In the genomic region with DNA sequence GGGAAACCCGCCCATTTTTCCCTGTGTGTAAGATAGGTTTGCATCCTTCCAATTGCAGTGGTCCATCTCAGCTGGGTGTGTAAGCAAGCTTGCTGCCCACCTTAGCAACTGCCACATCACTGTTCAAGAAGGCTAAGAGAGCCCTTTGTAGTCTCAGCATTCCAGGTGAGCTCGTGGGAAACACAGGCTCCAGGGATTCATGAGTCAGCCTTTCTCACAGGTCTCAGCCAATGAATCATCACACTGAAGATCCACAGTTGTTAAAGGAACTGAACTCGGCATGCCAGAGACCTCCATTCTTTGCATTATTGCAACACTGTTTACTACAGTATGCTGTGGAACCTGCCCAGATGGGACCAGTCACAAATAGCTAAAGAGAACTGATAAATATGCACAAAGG, we compare ENCODE assay signal across 23 mouse cellular contexts. TPM values are rescaled to one million over a fixed set of nuclear protein-coding genes. Genes with fewer than 3 reads are reported as not detected.
DNase-seq lines count a peak whose midpoint lies in the region; ATAC-seq and TF ChIP-seq lines count a peak whose summit lies in the region.
"Had no signal": no experiment of that assay in that cellular context is flagged by ENCODE, and none has a peak within 500 bp of the region (broad histone marks: within the 10 kb centered on the region; RNA-seq: fewer than 3 reads in every experiment).

No protein-coding gene starts in this region.

- TF ChIP-seq EP300 in liver, postnatal 0 days (IDR thresholded peaks at IDR 0.05; ENCODE audit: low read depth): no peak

- no peak overlapping the region for H3K4me2 ChIP-seq in liver, embryonic 15.5 days
- no peak overlapping the region for H3K4me2 ChIP-seq in liver, postnatal 0 days (ENCODE audit: low read depth, low read length)
- H3K4me2 ChIP-seq in intestine, postnatal 0 days (replicated peaks; ENCODE audit: low read depth): no peak overlapping the region
- H3K4me2 ChIP-seq: embryonic facial prominence, embryonic 15.5 days; hindbrain, embryonic 12.5 days; limb, embryonic 15.5 days; midbrain, embryonic 13.5 days; neural tube, embryonic 12.5 days had no signal

- no peak for DNase-seq in liver, postnatal 0 days
- DNase-seq in ES-CJ7 (ENCODE audit: low read depth, low spot score) (peak; percentile 2), Patski (ENCODE audit: low read depth, low spot score) (peak; percentile 80)
- DNase-seq in lung, adult 2 months: no peak
- DNase-seq in cerebellum, postnatal 14 days: no peak
- no peak for DNase-seq in right cerebral cortex, postnatal 4 days
- DNase-seq: adrenal gland, adult 8-10 months; cerebellum, adult 2 months; forebrain, postnatal 0 days; layer of hippocampus, adult 9-11 months; lung, adult 18-20 months had no signal

- H3K36me3 ChIP-seq in liver, embryonic 15.5 days (replicated peaks): no peaks in the 10 kb centered on the region
- no peaks in the 10 kb centered on the region for H3K36me3 ChIP-seq in liver, postnatal 0 days (replicated peaks; ENCODE audit: insufficient read depth, low read length)
- no peaks in the 10 kb centered on the region for H3K36me3 ChIP-seq in intestine, postnatal 0 days (ENCODE audit: control insufficient read depth, insufficient read depth)
- H3K36me3 ChIP-seq: embryonic facial prominence, embryonic 15.5 days; hindbrain, embryonic 12.5 days; limb, embryonic 15.5 days; midbrain, embryonic 13.5 days; neural tube, embryonic 12.5 days had no signal

- POLR2A ChIA-PET in Patski (lab: Charles Lee): interaction anchor here (0.5 to 2.9 kb wide), 3 partner anchors 32 to 176 kb away, joined by 3 to 18 read pairs (median 4); partner anchors contain the start of gene Ivns1abp

- in situ Hi-C loops in Patski (cut with MboI; ENCODE audit: low pct_unique_long_range_greater_than_20kb): loop anchor here (10.0 kb wide), 1 partner anchor 46 kb away; the partner anchor contains the start of gene Gm47996

- no peak overlapping the region for H3K9ac ChIP-seq in liver, embryonic 15.5 days
- no peak overlapping the region for H3K9ac ChIP-seq in liver, postnatal 0 days (replicated peaks)
- no peak overlapping the region for H3K9ac ChIP-seq in intestine, postnatal 0 days (ENCODE audit: low read depth, low read length)
- H3K9ac ChIP-seq: embryonic facial prominence, embryonic 15.5 days; forebrain, postnatal 0 days; hindbrain, embryonic 12.5 days; limb, embryonic 15.5 days; midbrain, embryonic 13.5 days; neural tube, embryonic 12.5 days had no signal

- no peaks in the 10 kb centered on the region for H3K9me3 ChIP-seq in liver, embryonic 15.5 days (replicated peaks)
- no peaks in the 10 kb centered on the region for H3K9me3 ChIP-seq in liver, postnatal 0 days (ENCODE audit: low read length)
- H3K9me3 ChIP-seq in intestine, postnatal 0 days (ENCODE audit: control insufficient read depth): no peaks in the 10 kb centered on the region
- H3K9me3 ChIP-seq: embryonic facial prominence, embryonic 15.5 days; hindbrain, embryonic 12.5 days; limb, embryonic 15.5 days; midbrain, embryonic 13.5 days; neural tube, embryonic 12.5 days had no signal

- ATAC-seq in liver, embryonic 15.5 days (ENCODE audit: insufficient read depth): no peak
- ATAC-seq in liver, postnatal 0 days: no peak
- peak; percentile 45 for ATAC-seq in Patski
- ATAC-seq in intestine, postnatal 0 days: 0 out of 2 replicates have a peak, but pooled peaks have one; percentile 23
- ATAC-seq: activated CD4-positive, CD25-positive, alpha-beta regulatory T cell, adult 4 months; inflammation-experienced regulatory T-cells, adult 6 months had no signal

- TF ChIP-seq CTCF in liver, postnatal 0 days (IDR thresholded peaks at IDR 0.05; ENCODE audit: low read depth): no peak
- TF ChIP-seq CTCF in Patski (IDR thresholded peaks at IDR 0.05): no peak
- no peak for TF ChIP-seq CTCF in intestine, postnatal 0 days (IDR thresholded peaks at IDR 0.05; ENCODE audit: low read depth)
- no peak for TF ChIP-seq CTCF in lung, adult 2 months (IDR thresholded peaks at IDR 0.05; ENCODE audit: insufficient read depth, low read length)

- no peaks in the 10 kb centered on the region for H3K27me3 ChIP-seq in liver, embryonic 15.5 days
- no peaks in the 10 kb centered on the region for H3K27me3 ChIP-seq in liver, postnatal 0 days (ENCODE audit: insufficient read depth, low read length)
- H3K27me3 ChIP-seq in Patski: no peaks in the 10 kb centered on the region
- no peaks in the 10 kb centered on the region for H3K27me3 ChIP-seq in intestine, postnatal 0 days (replicated peaks; ENCODE audit: control insufficient read depth, insufficient read depth, low read length)
- H3K27me3 ChIP-seq: embryonic facial prominence, embryonic 15.5 days; hindbrain, embryonic 12.5 days; limb, embryonic 15.5 days; midbrain, embryonic 13.5 days; neural tube, embryonic 12.5 days had no signal

- H3K4me3 ChIP-seq in liver, embryonic 15.5 days (replicated peaks): no peak overlapping the region
- no peak overlapping the region for H3K4me3 ChIP-seq in liver, postnatal 0 days (ENCODE audit: low read depth, low read length)
- H3K4me3 ChIP-seq in intestine, postnatal 0 days (ENCODE audit: low read depth, low read length): no peak overlapping the region
- no peak overlapping the region for H3K4me3 ChIP-seq in lung, adult 2 months (replicated peaks; ENCODE audit: extremely low read depth, low read depth, low read length)
- H3K4me3 ChIP-seq: embryonic facial prominence, embryonic 15.5 days; hindbrain, embryonic 12.5 days; limb, embryonic 15.5 days; midbrain, embryonic 13.5 days; neural tube, embryonic 12.5 days had no signal

- CTCF ChIA-PET in Patski (lab: Charles Lee): interaction anchor here (1.0 to 2.3 kb wide), 6 partner anchors 8 to 184 kb away, joined by 3 to 10 read pairs (median 4); no protein-coding TSS in a partner anchor

- H3K4me1 ChIP-seq in liver, embryonic 15.5 days (replicated peaks): peaks cover 33% of the 10 kb centered on the region
- H3K4me1 ChIP-seq in liver, postnatal 0 days (ENCODE audit: insufficient read depth): peaks cover 9% of the 10 kb centered on the region
- peaks cover 7% of the 10 kb centered on the region for H3K4me1 ChIP-seq in intestine, postnatal 0 days (replicated peaks; ENCODE audit: control insufficient read depth, insufficient read depth, low read length)
- no peaks in the 10 kb centered on the region for H3K4me1 ChIP-seq in lung, adult 2 months (ENCODE audit: control insufficient read depth, insufficient read depth, low read length)
- H3K4me1 ChIP-seq: embryonic facial prominence, embryonic 15.5 days had no signal

- WGBS in liver, embryonic 15.5 days (ENCODE audit: insufficient replicate concordance): 64% methylated on average over 3 of the region's 3 CpGs
- 60% methylated on average over 3 of the region's 3 CpGs for WGBS in liver, postnatal 0 days (ENCODE audit: insufficient replicate concordance)
- WGBS in intestine, postnatal 0 days: 44% methylated on average over 3 of the region's 3 CpGs
- 64% methylated on average over 3 of the region's 3 CpGs for WGBS in lung, adult 2 months

- TF ChIP-seq POLR2A in lung, adult 2 months (IDR thresholded peaks at IDR 0.05; ENCODE audit: borderline replicate concordance, extremely low read depth, low read depth, low read length): no peak

- peak overlapping the region; percentile 33; the same call in 1 of the 2 replicates for H3K27ac ChIP-seq in liver, embryonic 15.5 days (replicated peaks)
- H3K27ac ChIP-seq in liver, postnatal 0 days (ENCODE audit: low read depth): no peak overlapping the region
- no peak overlapping the region for H3K27ac ChIP-seq in intestine, postnatal 0 days (ENCODE audit: low read depth, low read length)
- H3K27ac ChIP-seq: embryonic facial prominence, embryonic 15.5 days; hindbrain, embryonic 12.5 days; limb, embryonic 15.5 days; midbrain, embryonic 13.5 days; neural tube, embryonic 12.5 days had no signal

RNA-seq across cellular contexts. Expression of gene Gm47985, which starts 13.7 kb away (rescaled TPM):
- polyA plus RNA-seq in liver, embryonic 15.5 days (2015; fragmentation: Nextera tagmentation; extraction: Ambion mirVana): 1.9 and 2.2 TPM in 2 replicates
- polyA plus RNA-seq in liver, postnatal 0 days (2015; fragmentation: Nextera tagmentation; extraction: Ambion mirVana): 0.60 and 0.67 TPM in 2 replicates
- polyA plus RNA-seq in Patski (2021): not detected
- polyA plus RNA-seq in intestine, postnatal 0 days (2015; fragmentation: Nextera tagmentation; extraction: Ambion mirVana): 0.08 TPM in 1 of 2 replicates, not detected in the other
- polyA plus RNA-seq in lung, adult 2 months (2012; rRNA removed): not detected in 2 replicates
- polyA plus RNA-seq: activated CD4-positive, CD25-positive, alpha-beta regulatory T cell, adult 4 months; cerebellum, adult 2 months; embryonic facial prominence, embryonic 15.5 days; forebrain, postnatal 0 days; heart, embryonic 14.5 days; limb, embryonic 15.5 days had no signal

RNA-seq across cellular contexts. Expression of gene Gm8947, which starts 23.5 kb away (rescaled TPM):
- 1.2 and 1.3 TPM in 2 replicates for polyA plus RNA-seq in liver, embryonic 15.5 days (2015; fragmentation: Nextera tagmentation; extraction: Ambion mirVana)
- polyA plus RNA-seq in liver, postnatal 0 days (2015; fragmentation: Nextera tagmentation; extraction: Ambion mirVana): 0.28 and 0.37 TPM in 2 replicates
- polyA plus RNA-seq in Patski (2021): not detected
- not detected in 2 replicates for polyA plus RNA-seq in intestine, postnatal 0 days (2015; fragmentation: Nextera tagmentation; extraction: Ambion mirVana)
- polyA plus RNA-seq in lung, adult 2 months (2012; rRNA removed): not detected in 2 replicates
- polyA plus RNA-seq: activated CD4-positive, CD25-positive, alpha-beta regulatory T cell, adult 4 months; cerebellum, adult 2 months; forebrain, postnatal 0 days; heart, embryonic 14.5 days; hindbrain, embryonic 12.5 days; inflammation-experienced regulatory T-cells, adult 6 months; limb, embryonic 15.5 days; midbrain, embryonic 13.5 days had no signal

RNA-seq across cellular contexts. Expression of gene Gm47995, which starts 29.6 kb away (rescaled TPM):
- 0.74 and 0.82 TPM in 2 replicates for polyA plus RNA-seq in liver, embryonic 15.5 days (2015; fragmentation: Nextera tagmentation; extraction: Ambion mirVana)
- polyA plus RNA-seq in liver, postnatal 0 days (2015; fragmentation: Nextera tagmentation; extraction: Ambion mirVana): 0.26 and 0.31 TPM in 2 replicates
- polyA plus RNA-seq in Patski (2021): not detected
- polyA plus RNA-seq in intestine, postnatal 0 days (2015; fragmentation: Nextera tagmentation; extraction: Ambion mirVana): not detected in 2 replicates
- not detected in 2 replicates for polyA plus RNA-seq in lung, adult 2 months (2012; rRNA removed)
- polyA plus RNA-seq: activated CD4-positive, CD25-positive, alpha-beta regulatory T cell, adult 4 months; cerebellum, adult 2 months; embryonic facial prominence, embryonic 15.5 days; forebrain, postnatal 0 days; heart, embryonic 14.5 days; hindbrain, embryonic 12.5 days; inflammation-experienced regulatory T-cells, adult 6 months; kidney, embryonic 16.5 days; midbrain, embryonic 13.5 days had no signal

RNA-seq across cellular contexts. Expression of gene 3110040M04Rik, which starts 35.3 kb away (rescaled TPM):
- 0.39 and 1.0 TPM in 2 replicates for polyA plus RNA-seq in liver, embryonic 15.5 days (2015; fragmentation: Nextera tagmentation; extraction: Ambion mirVana)
- 0.28 TPM in 1 of 2 replicates, not detected in the other for polyA plus RNA-seq in liver, postnatal 0 days (2015; fragmentation: Nextera tagmentation; extraction: Ambion mirVana)
- not detected for polyA plus RNA-seq in Patski (2021)
- not detected in 2 replicates for polyA plus RNA-seq in intestine, postnatal 0 days (2015; fragmentation: Nextera tagmentation; extraction: Ambion mirVana)
- not detected in 2 replicates for polyA plus RNA-seq in lung, adult 2 months (2012; rRNA removed)
- polyA plus RNA-seq: activated CD4-positive, CD25-positive, alpha-beta regulatory T cell, adult 4 months; cerebellum, adult 2 months; embryonic facial prominence, embryonic 15.5 days; forebrain, postnatal 0 days; heart, embryonic 14.5 days; inflammation-experienced regulatory T-cells, adult 6 months; limb, embryonic 15.5 days; midbrain, embryonic 13.5 days; neural tube, embryonic 12.5 days; testis, adult 2 months had no signal

RNA-seq across cellular contexts. Expression of gene Gm47996, which starts 41.3 kb away (rescaled TPM):
- polyA plus RNA-seq in liver, embryonic 15.5 days (2015; fragmentation: Nextera tagmentation; extraction: Ambion mirVana): 0.18 and 0.31 TPM in 2 replicates
- polyA plus RNA-seq in liver, postnatal 0 days (2015; fragmentation: Nextera tagmentation; extraction: Ambion mirVana): 0.12 and 0.20 TPM in 2 replicates
- polyA plus RNA-seq in Patski (2021): not detected
- polyA plus RNA-seq in intestine, postnatal 0 days (2015; fragmentation: Nextera tagmentation; extraction: Ambion mirVana): not detected in 2 replicates
- not detected in 2 replicates for polyA plus RNA-seq in lung, adult 2 months (2012; rRNA removed)
- polyA plus RNA-seq: activated CD4-positive, CD25-positive, alpha-beta regulatory T cell, adult 4 months; cerebellum, adult 2 months; embryonic facial prominence, embryonic 15.5 days; forebrain, postnatal 0 days; heart, embryonic 14.5 days; hindbrain, embryonic 12.5 days; inflammation-experienced regulatory T-cells, adult 6 months; midbrain, embryonic 13.5 days; neural tube, embryonic 12.5 days had no signal

Comparison
In these comparisons a context has a peak if more than half of its experiments do, and no peak if none do; other contexts are left out.
1. ATAC-seq: peak in Patski (single experiment) and intestine, postnatal 0 days (single experiment); none in liver, embryonic 15.5 days (single experiment) and liver, postnatal 0 days (single experiment).
2. DNase-seq: peak in ES-CJ7 (single experiment) and Patski (single experiment); none in liver, postnatal 0 days (single experiment), lung, adult 2 months (single experiment), cerebellum, postnatal 14 days (0 of 2) and right cerebral cortex, postnatal 4 days (single experiment).